Mouse (Mus musculus): ENCODE results near the gene Rsad2. TPM values are rescaled to one million over a fixed set of nuclear protein-coding genes. Genes with fewer than 3 reads are reported as not detected.
A peak's percentile ranks its signal among the peaks of the same experiment; 100 is the strongest.
"Not testable (repeated sequence)": the region's sequence is repeated elsewhere in the genome, so short reads cannot be mapped to it uniquely, and the experiment has no call there.

The Rsad2 gene
- total RNA-seq, 1 experiment from 2014 or later = 20.9 TPM

GRCm38 (mm10) chr12:26451150-26451549, 5.1 kb downstream of the Rsad2 start:
- no peak for ATAC-seq (replicated peaks; ENCODE audit: insufficient number of reproducible peaks, low FRiP score, low TSS enrichment, poor library complexity, severe bottlenecking)

- ATAC-seq (replicated peaks; ENCODE audit: insufficient number of reproducible peaks, low FRiP score, low TSS enrichment, poor library complexity, severe bottlenecking) = no peak
Observed at GRCm38 (mm10) chr12:26449483-26449882, 6.8 kb downstream of the Rsad2 start.

GRCm38 (mm10) chr12:26446377-26447045, 9.7 kb downstream of the Rsad2 start:
- no peak for ATAC-seq (replicated peaks; ENCODE audit: insufficient number of reproducible peaks, low FRiP score, low TSS enrichment, poor library complexity, severe bottlenecking)

GRCm38 (mm10) chr12:26444511-26444910, 11.7 kb downstream of the Rsad2 start:
- no peak for ATAC-seq (replicated peaks; ENCODE audit: insufficient number of reproducible peaks, low FRiP score, low TSS enrichment, poor library complexity, severe bottlenecking)

GRCm38 (mm10) chr12:26444054-26444453, 12.2 kb downstream of the Rsad2 start:
- ATAC-seq (replicated peaks; ENCODE audit: insufficient number of reproducible peaks, low FRiP score, low TSS enrichment, poor library complexity, severe bottlenecking) = no peak

GRCm38 (mm10) chr12:26439366-26439765, 16.9 kb downstream of the Rsad2 start:
- no peak for ATAC-seq (replicated peaks; ENCODE audit: insufficient number of reproducible peaks, low FRiP score, low TSS enrichment, poor library complexity, severe bottlenecking)

GRCm38 (mm10) chr12:26437950-26438349, 18.3 kb downstream of the Rsad2 start:
- no peak for ATAC-seq (replicated peaks; ENCODE audit: insufficient number of reproducible peaks, low FRiP score, low TSS enrichment, poor library complexity, severe bottlenecking)

- ATAC-seq (replicated peaks; ENCODE audit: insufficient number of reproducible peaks, low FRiP score, low TSS enrichment, poor library complexity, severe bottlenecking) = no peak
Observed at GRCm38 (mm10) chr12:26436334-26436733, 19.9 kb downstream of the Rsad2 start.

- ATAC-seq (replicated peaks; ENCODE audit: insufficient number of reproducible peaks, low FRiP score, low TSS enrichment, poor library complexity, severe bottlenecking) = not testable (repeated sequence)
Observed at GRCm38 (mm10) chr12:26428771-26429170, 27.5 kb downstream of the Rsad2 start.

GRCm38 (mm10) chr12:26424841-26425240, 31.4 kb downstream of the Rsad2 start:
- no peak for ATAC-seq (replicated peaks; ENCODE audit: insufficient number of reproducible peaks, low FRiP score, low TSS enrichment, poor library complexity, severe bottlenecking)

GRCm38 (mm10) chr12:26418322-26418721, 37.9 kb downstream of the Rsad2 start:
- ATAC-seq (replicated peaks; ENCODE audit: insufficient number of reproducible peaks, low FRiP score, low TSS enrichment, poor library complexity, severe bottlenecking) = peak; percentile 71

GRCm38 (mm10) chr12:26416636-26417295, 39.5 kb downstream of the Rsad2 start:
- ATAC-seq (replicated peaks; ENCODE audit: insufficient number of reproducible peaks, low FRiP score, low TSS enrichment, poor library complexity, severe bottlenecking) = no peak

- peak; percentile 57 for ATAC-seq (replicated peaks; ENCODE audit: insufficient number of reproducible peaks, low FRiP score, low TSS enrichment, poor library complexity, severe bottlenecking)
Observed at GRCm38 (mm10) chr12:26415104-26415771, 41.0 kb downstream of the Rsad2 start, which contains the start of gene Rnf144a. Gene Rnf144a (minus strand): TSS chr12:26415254.

GRCm38 (mm10) chr12:26414451-26415103, 41.7 kb downstream of the Rsad2 start:
- ATAC-seq (replicated peaks; ENCODE audit: insufficient number of reproducible peaks, low FRiP score, low TSS enrichment, poor library complexity, severe bottlenecking) = no peak

- ATAC-seq (replicated peaks; ENCODE audit: insufficient number of reproducible peaks, low FRiP score, low TSS enrichment, poor library complexity, severe bottlenecking) = no peak
Observed at GRCm38 (mm10) chr12:26413961-26414411, 42.3 kb downstream of the Rsad2 start.

- no peak for ATAC-seq (replicated peaks; ENCODE audit: insufficient number of reproducible peaks, low FRiP score, low TSS enrichment, poor library complexity, severe bottlenecking)
Observed at GRCm38 (mm10) chr12:26412802-26413201, 43.5 kb downstream of the Rsad2 start.

GRCm38 (mm10) chr12:26411841-26412450, 44.3 kb downstream of the Rsad2 start:
- no peak for ATAC-seq (replicated peaks; ENCODE audit: insufficient number of reproducible peaks, low FRiP score, low TSS enrichment, poor library complexity, severe bottlenecking)

- ATAC-seq (replicated peaks; ENCODE audit: insufficient number of reproducible peaks, low FRiP score, low TSS enrichment, poor library complexity, severe bottlenecking) = peak; percentile 55
Observed at GRCm38 (mm10) chr12:26410443-26410842, 45.8 kb downstream of the Rsad2 start.

- no peak for ATAC-seq (replicated peaks; ENCODE audit: insufficient number of reproducible peaks, low FRiP score, low TSS enrichment, poor library complexity, severe bottlenecking)
Observed at GRCm38 (mm10) chr12:26408707-26409106, 47.5 kb downstream of the Rsad2 start.
